Mouse (Mus musculus): Measurements from ENCODE around the gene Tff3.
A peak's percentile ranks its signal among the peaks of the same experiment; 100 is the strongest.

Tff3 gene

GRCm38 (mm10) chr17:31129452-31129851, at the start of gene Tff3:
Tff3 (minus strand) TSS chr17:31129646.
- peak; percentile 74 for DNase-seq (ENCODE audit: low spot score)

- no peak for DNase-seq (ENCODE audit: low spot score)
These were observed 46.9 kb upstream of the Tff3 start for GRCm38 (mm10) chr17:31176321-31176720.

DNA sequence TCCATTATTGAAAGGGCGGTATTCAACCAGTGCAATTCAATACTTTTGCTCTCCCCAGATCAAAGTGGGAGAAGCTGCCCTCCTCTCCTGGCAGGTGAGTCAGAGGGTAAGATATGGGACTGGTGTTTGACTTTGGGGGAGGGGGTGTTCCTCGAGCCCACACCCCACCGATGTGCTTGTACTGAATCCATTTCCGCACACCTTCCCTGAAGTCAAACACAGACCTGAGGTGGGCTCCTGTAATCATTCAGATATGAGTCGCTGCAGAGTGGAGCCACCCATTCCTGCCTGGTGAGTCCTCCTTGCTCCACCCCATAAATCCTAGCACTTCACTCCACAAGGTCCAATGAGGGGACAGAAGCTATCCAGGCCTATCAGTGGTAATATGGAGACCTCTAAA, 40.4 kb upstream of the Tff3 start:
- no peak for DNase-seq (ENCODE audit: low spot score)

GRCm38 (mm10) chr17:31165127-31165526, 35.7 kb upstream of the Tff3 start, which contains the start of gene Tff1:
Tff1 (minus strand) TSS chr17:31165277.
- no peak for DNase-seq (ENCODE audit: low spot score)

DNA sequence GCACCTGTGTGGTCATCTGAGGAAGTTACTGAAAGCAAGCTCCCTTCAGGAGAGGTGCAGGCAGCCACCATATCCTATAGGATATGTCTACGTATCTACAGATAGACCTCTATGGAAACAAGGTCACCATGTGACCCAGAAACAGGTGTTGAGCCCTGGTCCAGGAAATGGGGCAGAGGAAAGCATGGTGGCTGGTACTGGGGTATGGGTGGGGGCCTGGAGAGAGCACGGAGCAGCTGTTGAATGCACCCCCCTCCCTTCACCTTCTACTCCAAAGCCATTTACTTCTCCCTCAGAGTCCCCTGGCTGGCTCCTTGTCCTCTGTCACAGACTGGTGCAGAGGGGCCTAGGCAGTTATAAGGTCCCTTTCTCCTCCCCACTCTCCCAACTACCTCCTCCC, 34.4 kb upstream of the Tff3 start:
- DNase-seq (ENCODE audit: low spot score): no peak

DNA sequence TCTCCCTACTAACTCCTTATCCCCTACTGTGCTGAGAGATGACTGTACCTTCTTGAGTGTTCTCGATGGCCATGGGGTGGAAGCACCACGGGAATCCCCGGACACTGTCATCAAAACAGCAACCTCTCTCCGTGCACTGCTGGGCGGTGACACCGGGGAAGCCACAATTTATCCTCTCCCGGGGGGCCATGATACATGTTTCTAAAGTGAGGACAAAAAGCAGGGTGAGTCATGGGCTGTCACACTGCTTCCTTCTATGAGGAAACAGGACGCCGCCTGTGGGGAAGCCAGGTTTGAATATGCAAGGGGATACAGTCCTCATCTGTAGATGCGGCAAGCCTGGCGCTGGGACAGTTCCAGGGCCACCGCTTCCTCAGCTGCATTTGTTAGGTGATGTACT, 33.2 kb upstream of the Tff3 start:
- no peak for DNase-seq (ENCODE audit: low spot score)

DNA sequence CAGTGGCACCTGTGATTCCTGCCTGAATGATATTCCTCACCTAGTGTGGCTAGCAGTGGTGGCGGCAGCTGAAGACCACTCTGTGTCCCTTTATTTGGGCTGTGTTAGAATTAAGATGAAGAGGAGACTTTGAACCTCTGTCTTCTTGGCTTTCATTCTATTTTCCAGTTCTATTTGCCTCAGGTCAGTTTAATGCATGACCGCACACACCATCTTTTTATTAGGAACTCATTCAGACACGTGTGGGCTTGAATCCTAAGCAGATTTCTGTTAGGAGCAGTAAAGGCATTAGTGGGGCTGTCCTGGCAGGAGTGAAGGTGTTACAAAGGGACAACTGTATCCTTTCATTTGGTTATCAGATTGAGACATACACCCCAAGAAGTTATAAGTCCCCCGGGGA, 30.8 kb upstream of the Tff3 start:
- DNase-seq (ENCODE audit: low spot score): no peak

DNA sequence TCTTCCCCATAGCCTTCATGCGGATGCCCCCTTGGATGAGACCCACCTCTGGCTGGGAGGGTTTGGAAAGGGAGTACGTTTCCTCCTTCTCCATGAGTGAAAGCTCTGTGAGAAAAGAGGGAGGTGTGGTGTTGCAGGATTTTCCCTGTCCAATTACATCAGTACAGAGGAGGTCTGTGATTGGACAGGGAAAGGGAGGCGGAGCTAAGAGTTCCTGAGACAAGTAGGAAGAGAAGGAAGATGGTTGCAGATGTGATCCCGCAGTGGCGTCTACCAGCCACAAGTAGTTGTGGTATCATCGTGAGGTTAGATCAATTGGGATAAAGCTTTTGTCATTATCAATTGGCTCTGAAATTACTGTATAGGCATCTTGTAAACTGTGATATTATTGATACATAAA, 28.5 kb upstream of the Tff3 start:
- DNase-seq (ENCODE audit: low spot score): no peak

DNA sequence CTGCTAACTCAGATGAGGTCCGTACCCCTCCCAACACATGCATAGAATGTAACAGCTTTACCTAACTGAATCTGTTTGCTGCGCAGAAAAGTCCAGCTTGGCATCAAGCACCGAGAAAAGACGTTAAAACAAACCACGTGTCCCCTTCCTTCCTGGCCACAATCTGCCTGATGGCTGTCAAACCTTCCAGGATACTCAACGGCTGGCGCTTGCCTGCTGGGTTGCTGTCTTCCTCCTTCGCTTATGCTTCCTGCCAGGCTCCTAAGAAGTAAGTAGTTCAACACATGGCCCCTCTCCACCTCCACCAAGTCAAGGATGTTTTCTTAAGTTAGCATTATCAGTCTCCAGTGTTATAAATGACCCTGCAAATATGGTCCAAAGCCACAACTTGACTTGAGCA, 24.3 kb upstream of the Tff3 start:
- DNase-seq (ENCODE audit: low spot score): no peak

DNA sequence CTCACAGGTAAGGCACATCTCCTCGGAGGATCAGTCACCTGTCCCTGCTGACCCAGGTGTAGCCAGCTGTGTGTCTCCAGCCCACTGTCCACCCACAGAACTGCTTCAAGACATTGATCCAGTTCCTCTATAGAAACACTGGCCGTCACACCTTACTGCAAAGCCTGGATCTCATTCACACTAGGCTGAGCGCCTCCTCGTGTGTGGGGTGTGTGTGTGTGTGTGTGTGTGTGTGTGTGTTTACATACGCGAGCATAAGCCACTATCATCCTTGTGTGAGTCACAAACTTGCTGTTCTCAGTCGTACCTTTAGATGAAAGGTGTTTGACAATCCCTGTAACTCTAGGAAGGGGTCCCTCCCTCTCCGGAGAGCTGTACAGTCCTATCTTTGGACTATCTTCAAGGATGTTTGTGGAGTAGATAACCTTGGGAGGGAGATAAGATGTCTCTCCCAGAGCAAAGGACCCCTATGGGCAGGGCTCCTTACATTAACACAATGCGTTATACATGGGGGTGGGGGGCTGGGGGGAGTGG, 23.6 kb upstream of the Tff3 start:
- DNase-seq (ENCODE audit: low spot score): peak; percentile 60

- peak; percentile 82 for DNase-seq (ENCODE audit: low spot score)
These were observed 23.1 kb upstream of the Tff3 start for GRCm38 (mm10) chr17:31152512-31152911.

GRCm38 (mm10) chr17:31145998-31146397, 16.6 kb upstream of the Tff3 start:
- DNase-seq (ENCODE audit: low spot score): no peak

DNA sequence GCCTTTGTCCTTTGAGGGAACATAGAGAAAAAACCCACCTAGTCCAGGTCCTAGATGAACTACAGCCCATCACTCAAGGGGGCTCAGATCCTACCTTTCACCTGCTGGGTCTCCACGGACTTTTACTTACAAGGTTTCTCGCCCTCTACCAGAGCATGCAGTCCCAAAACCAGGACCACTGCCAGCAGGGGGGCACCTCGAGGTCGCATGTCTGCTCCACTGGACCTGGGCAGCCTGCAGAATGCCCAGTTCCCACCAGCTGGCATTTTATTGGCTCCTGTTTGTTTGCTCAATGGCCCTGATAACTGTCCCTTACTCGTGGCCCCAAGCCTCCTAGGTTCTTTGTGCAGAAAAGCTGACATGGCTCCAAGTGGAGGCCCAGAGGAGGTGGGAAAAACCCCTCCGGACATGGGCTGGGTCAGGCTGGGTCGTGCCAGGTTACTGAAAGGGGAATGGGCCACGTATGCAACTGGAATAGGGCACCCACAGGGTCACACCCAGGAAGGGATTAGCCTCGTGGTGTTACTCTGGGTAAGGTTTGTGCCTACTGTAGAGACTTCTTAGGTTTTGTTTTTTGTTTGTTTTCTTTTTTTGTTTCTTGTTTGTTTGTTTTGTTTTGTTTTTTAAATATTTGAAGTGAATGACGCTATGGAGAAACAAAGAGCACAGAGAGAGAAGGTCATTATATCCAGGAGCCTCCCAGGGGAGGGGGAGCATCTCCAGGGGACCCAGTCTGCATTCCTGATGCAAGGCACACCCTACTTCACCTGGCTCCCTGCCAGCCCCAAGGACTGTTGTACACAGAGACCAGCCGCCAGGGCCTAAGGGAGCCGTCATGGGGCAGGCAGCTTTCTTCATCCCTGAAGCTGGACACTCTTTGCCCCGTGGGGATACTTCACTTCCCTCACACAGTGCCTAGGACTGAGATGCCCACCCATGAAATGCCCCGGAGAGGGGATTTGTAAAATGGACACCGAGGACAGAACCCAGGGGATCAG, 14.9 kb upstream of the Tff3 start, which contains the start of gene Tff2:
Tff2 (minus strand) TSS at position 243 of the 998 bp plus-strand sequence.
- no peak for DNase-seq (ENCODE audit: low spot score)

GRCm38 (mm10) chr17:31142116-31142515, 12.7 kb upstream of the Tff3 start:
- no peak for DNase-seq (ENCODE audit: low spot score)

- peak; percentile 35 for DNase-seq (ENCODE audit: low spot score)
These were observed 9.0 kb upstream of the Tff3 start for GRCm38 (mm10) chr17:31138398-31138797.

- DNase-seq (ENCODE audit: low spot score): no peak
These were observed 7.4 kb upstream of the Tff3 start for GRCm38 (mm10) chr17:31136821-31137220.

- no peak for DNase-seq (ENCODE audit: low spot score)
These were observed 6.8 kb upstream of the Tff3 start for GRCm38 (mm10) chr17:31136291-31136690.

DNA sequence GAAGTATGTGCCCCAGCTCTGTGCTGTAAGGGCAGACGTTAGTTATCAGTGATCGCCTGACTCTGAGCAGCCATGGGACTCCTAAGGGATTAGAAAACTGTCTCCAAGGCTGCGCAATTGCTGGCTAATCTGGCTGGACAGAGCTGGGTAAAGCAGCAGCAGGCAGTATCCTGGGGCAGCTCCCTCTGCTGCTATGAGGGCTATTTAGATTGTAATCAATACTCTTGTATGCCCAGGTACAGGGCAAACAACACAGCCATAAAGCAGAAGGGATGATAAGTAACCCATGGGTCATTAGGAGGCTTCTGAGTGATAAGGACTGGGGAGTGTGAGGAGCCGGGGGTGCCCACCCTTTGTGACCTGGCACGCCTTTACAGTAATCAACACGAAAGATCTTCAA, 5.5 kb upstream of the Tff3 start:
- no peak for DNase-seq (ENCODE audit: low spot score)

DNA sequence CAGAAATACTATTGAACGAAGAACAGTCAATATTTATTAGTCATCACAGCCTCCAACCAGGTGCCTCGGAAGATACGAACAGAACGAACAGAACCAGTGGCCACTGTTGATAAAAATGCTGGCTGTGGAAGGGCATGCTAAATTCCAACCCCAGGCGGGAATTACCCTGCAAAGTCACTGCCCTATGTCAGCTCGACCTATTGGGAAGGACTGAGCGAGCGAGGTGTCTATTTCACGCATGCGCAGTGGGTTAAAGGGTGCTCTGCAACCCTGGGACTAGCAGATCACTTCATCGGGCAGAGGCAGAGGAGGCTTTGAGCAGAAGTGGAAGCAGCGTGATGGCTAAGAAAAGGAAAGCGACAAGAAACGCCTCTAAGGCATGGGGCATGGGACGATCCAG, 4.3 kb upstream of the Tff3 start:
- DNase-seq (ENCODE audit: low spot score): no peak

- DNase-seq (ENCODE audit: low spot score): no peak
These were observed 1.9 kb upstream of the Tff3 start for GRCm38 (mm10) chr17:31131269-31131821.

DNA sequence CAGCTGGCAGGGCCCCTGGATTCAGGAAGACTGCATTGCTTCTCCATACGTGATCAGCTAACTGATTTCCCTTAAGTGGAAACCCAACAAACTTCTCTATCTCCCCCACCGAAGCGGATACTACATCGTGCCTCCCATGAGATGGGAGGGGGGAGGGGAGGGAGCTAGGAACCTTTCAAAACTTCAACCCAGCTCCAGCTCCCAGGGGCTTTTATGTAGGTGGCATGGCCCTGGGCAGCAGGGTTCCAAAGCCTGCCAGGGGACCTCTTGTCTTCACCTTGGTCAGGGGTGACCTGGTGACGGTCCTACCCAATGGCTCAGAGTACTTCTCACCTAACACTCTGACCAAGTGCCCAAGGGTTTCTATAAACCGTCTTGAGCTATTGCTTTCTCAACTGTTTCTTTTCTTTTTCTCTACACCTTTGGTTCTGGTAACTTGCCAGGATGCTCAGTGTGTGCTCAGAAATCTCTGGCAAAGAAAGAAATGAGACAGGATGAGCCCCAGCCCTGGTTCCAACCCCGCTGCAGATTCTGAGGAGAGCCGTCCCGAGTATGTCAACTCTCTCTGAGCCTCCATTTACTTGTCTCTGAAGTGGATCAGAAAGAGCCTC, 633 bp downstream of the Tff3 start:
- DNase-seq (ENCODE audit: low spot score): no peak

- no peak for DNase-seq (ENCODE audit: low spot score)
These were observed 3.7 kb downstream of the Tff3 start for GRCm38 (mm10) chr17:31125548-31126266.
